In genomic region chr6:13413768-13414167, GRCm38 (mm10) we compare ENCODE assay signal across 10 mouse cellular contexts.
DNase-seq lines count a peak whose midpoint lies in the region; ATAC-seq and TF ChIP-seq lines count a peak whose summit lies in the region.
"Had no signal": no experiment of that assay in that cellular context is flagged by ENCODE, and none has a peak within 500 bp of the region (broad histone marks: within the 10 kb centered on the region; RNA-seq: fewer than 3 reads in every experiment).

No protein-coding gene starts in this region.

- no peak overlapping the region for H3K27ac ChIP-seq in cerebellum, adult 2 months (ENCODE audit: insufficient read depth, low read length)
- no peak overlapping the region for H3K27ac ChIP-seq in liver, adult 2 months (replicated peaks; ENCODE audit: insufficient read depth, low read depth, low read length)
- H3K27ac ChIP-seq in liver, embryonic 11.5 days (ENCODE audit: low read depth, low read length), result no peak overlapping the region
- no peak overlapping the region for H3K27ac ChIP-seq in MEL (ENCODE audit: control insufficient read depth, low read depth, low read length)
- H3K27ac ChIP-seq in kidney, postnatal 0 days, result no peak overlapping the region
- H3K27ac ChIP-seq: liver, embryonic 15.5 days had no signal

- peak; percentile 15 to 25 for DNase-seq in cerebellum, adult 2 months
- DNase-seq in cerebellum, adult 11 months, result no peak
- peak; percentile 21 for DNase-seq in liver, adult 2 months (ENCODE audit: extremely low read depth, low read depth, low spot score)
- DNase-seq in liver, embryonic 11.5 days (ENCODE audit: low spot score), result no peak
- DNase-seq in MEL (ENCODE audit: low read depth, low spot score), result peak; percentile 25
- DNase-seq in kidney, postnatal 0 days (ENCODE audit: low spot score), result peak; percentile 3
- DNase-seq in natural killer cell, adult 2 months (ENCODE audit: low spot score in 2 of 2), result no peak
- DNase-seq in thymus, postnatal 10 days (ENCODE audit: low spot score in 2 of 2), result no peak

- no peaks in the 10 kb centered on the region for H3K27me3 ChIP-seq in cerebellum, adult 2 months (ENCODE audit: control insufficient read depth, insufficient read depth, low read length)
- H3K27me3 ChIP-seq in liver, adult 2 months (ENCODE audit: control insufficient read depth, insufficient read depth, low read length), result no peaks in the 10 kb centered on the region
- no peaks in the 10 kb centered on the region for H3K27me3 ChIP-seq in liver, embryonic 11.5 days (replicated peaks; ENCODE audit: control insufficient read depth, insufficient read depth, low read length)
- no peaks in the 10 kb centered on the region for H3K27me3 ChIP-seq in MEL (ENCODE audit: control insufficient read depth in 1 of 2, insufficient read depth in 2 of 2, low read length in 2 of 2)
- H3K27me3 ChIP-seq in kidney, postnatal 0 days (ENCODE audit: insufficient read depth, low read length), result no peaks in the 10 kb centered on the region
- H3K27me3 ChIP-seq: liver, embryonic 15.5 days had no signal

- no peaks in the 10 kb centered on the region for H3K79me2 ChIP-seq in liver, adult 2 months (ENCODE audit: control insufficient read depth, insufficient read depth, low read length)
- no peaks in the 10 kb centered on the region for H3K79me2 ChIP-seq in MEL (ENCODE audit: control insufficient read depth, insufficient read depth, low read length, poor library complexity)

- no peak for TF ChIP-seq EP300 in MEL (IDR thresholded peaks at IDR 0.05; ENCODE audit: low read depth in 1 of 2, low read length in 2 of 2)

- no peaks in the 10 kb centered on the region for H3K36me3 ChIP-seq in liver, adult 2 months (ENCODE audit: control insufficient read depth, insufficient read depth, low read length)
- H3K36me3 ChIP-seq in liver, embryonic 11.5 days (ENCODE audit: control insufficient read depth, insufficient read depth, low read length), result no peaks in the 10 kb centered on the region
- no peaks in the 10 kb centered on the region for H3K36me3 ChIP-seq in MEL (ENCODE audit: control insufficient read depth in 1 of 2, insufficient read depth in 2 of 2, low read length in 2 of 2)
- no peaks in the 10 kb centered on the region for H3K36me3 ChIP-seq in kidney, postnatal 0 days (ENCODE audit: insufficient read depth, low read length)
- H3K36me3 ChIP-seq: G1E; liver, embryonic 15.5 days had no signal

- ATAC-seq in liver, embryonic 11.5 days (replicated peaks; ENCODE audit: low FRiP score), result no peak
- no peak for ATAC-seq in kidney, postnatal 0 days (replicated peaks; ENCODE audit: low FRiP score, low read depth)

- no peak overlapping the region for H3K4me3 ChIP-seq in cerebellum, adult 2 months (replicated peaks; ENCODE audit: insufficient read depth, low read depth, low read length)
- H3K4me3 ChIP-seq in liver, adult 2 months (ENCODE audit: insufficient read depth, low read depth, low read length), result no peak overlapping the region
- H3K4me3 ChIP-seq in liver, embryonic 11.5 days (ENCODE audit: low read depth, low read length), result no peak overlapping the region
- H3K4me3 ChIP-seq in MEL (ENCODE audit: control insufficient read depth in 1 of 2, insufficient read depth in 1 of 2, low read depth in 2 of 2, low read length in 2 of 2), result no peak overlapping the region
- no peak overlapping the region for H3K4me3 ChIP-seq in kidney, postnatal 0 days (replicated peaks; ENCODE audit: low read depth, low read length)
- H3K4me3 ChIP-seq: liver, embryonic 15.5 days had no signal

- no peaks in the 10 kb centered on the region for H3K9me3 ChIP-seq in liver, embryonic 11.5 days (ENCODE audit: control insufficient read depth, low read length)
- H3K9me3 ChIP-seq in MEL (replicated peaks; ENCODE audit: insufficient read depth, low read length), result no peaks in the 10 kb centered on the region
- H3K9me3 ChIP-seq in kidney, postnatal 0 days (replicated peaks; ENCODE audit: low read length), result no peaks in the 10 kb centered on the region
- H3K9me3 ChIP-seq: G1E; liver, embryonic 15.5 days had no signal

- H3K4me2 ChIP-seq in liver, embryonic 11.5 days, result no peak overlapping the region
- H3K4me2 ChIP-seq in kidney, postnatal 0 days (ENCODE audit: low read length), result no peak overlapping the region
- H3K4me2 ChIP-seq: liver, embryonic 15.5 days had no signal

- no peak for TF ChIP-seq POLR2A in cerebellum, adult 2 months (IDR thresholded peaks at IDR 0.05; ENCODE audit: borderline replicate concordance, insufficient read depth, low read length)
- TF ChIP-seq POLR2A in liver, adult 2 months (IDR thresholded peaks at IDR 0.05; ENCODE audit: extremely low read depth, insufficient read depth, low read length), result no peak
- TF ChIP-seq POLR2A in MEL (IDR thresholded peaks at IDR 0.05; ENCODE audit: control insufficient read depth in 1 of 2, insufficient read depth in 1 of 2, low read depth in 1 of 2, low read length in 2 of 2, poor library complexity in 1 of 2), result no peak

- peak; percentile 59 for TF ChIP-seq RAD21 in MEL (IDR thresholded peaks at IDR 0.05; ENCODE audit: low read depth, low read length)

- H3K4me1 ChIP-seq in cerebellum, adult 2 months (ENCODE audit: control insufficient read depth, insufficient read depth, low read length), result no peaks in the 10 kb centered on the region
- no peaks in the 10 kb centered on the region for H3K4me1 ChIP-seq in liver, adult 2 months (ENCODE audit: control insufficient read depth, insufficient read depth, low read length)
- H3K4me1 ChIP-seq in liver, embryonic 11.5 days (replicated peaks; ENCODE audit: control insufficient read depth, insufficient read depth, low read length), result no peaks in the 10 kb centered on the region
- H3K4me1 ChIP-seq in MEL (ENCODE audit: control insufficient read depth in 1 of 2, insufficient read depth in 2 of 2, low read length in 2 of 2), result no peaks in the 10 kb centered on the region
- no peaks in the 10 kb centered on the region for H3K4me1 ChIP-seq in kidney, postnatal 0 days (replicated peaks; ENCODE audit: insufficient read depth, low read length)
- H3K4me1 ChIP-seq: liver, embryonic 15.5 days had no signal

- H3K9ac ChIP-seq in liver, adult 2 months (ENCODE audit: low read depth, low read length), result no peak overlapping the region
- no peak overlapping the region for H3K9ac ChIP-seq in liver, embryonic 11.5 days (ENCODE audit: low read depth, low read length)
- no peak overlapping the region for H3K9ac ChIP-seq in MEL (ENCODE audit: control insufficient read depth, low read depth, low read length, poor library complexity, severe bottlenecking)
- no peak overlapping the region for H3K9ac ChIP-seq in kidney, postnatal 0 days (ENCODE audit: low read depth, low read length)
- H3K9ac ChIP-seq: liver, embryonic 15.5 days had no signal

- TF ChIP-seq CTCF in cerebellum, adult 2 months (IDR thresholded peaks at IDR 0.05; ENCODE audit: borderline replicate concordance, insufficient read depth, low read depth, low read length), result peak; percentile 60
- peak; percentile 48 for TF ChIP-seq CTCF in liver, adult 2 months (IDR thresholded peaks at IDR 0.05; ENCODE audit: low read depth, low read length)
- TF ChIP-seq CTCF in MEL (IDR thresholded peaks at IDR 0.05 in 2 of 3, conservative IDR thresholded peaks at IDR 0.05 in 1 of 3; ENCODE audit: control insufficient read depth in 1 of 3, insufficient read depth in 1 of 3, low read depth in 2 of 3, low read length in 3 of 3, poor library complexity in 1 of 3, severe bottlenecking in 1 of 3), result peak; percentile 5 to 57 (median 51); a peak in 5 of 6 replicates
- TF ChIP-seq CTCF in kidney, postnatal 0 days (IDR thresholded peaks at IDR 0.05; ENCODE audit: low read depth), result peak; percentile 64

TF ChIP-seq in MEL, 35 proteins besides CTCF, POLR2A, EP300 and RAD21:
- TF ChIP-seq ZC3H11A (IDR thresholded peaks at IDR 0.05; ENCODE audit: low read depth, low read length) (peak; percentile 32; the same call in 1 of the 2 replicates), NRF1 (IDR thresholded peaks at IDR 0.05; ENCODE audit: insufficient read depth, low read depth, low read length, poor library complexity, severe bottlenecking) (no peak), SMC3 (IDR thresholded peaks at IDR 0.05; ENCODE audit: low read depth, low read length) (peak; percentile 50)

Comparison
In these comparisons a context has a peak if more than half of its experiments do, and no peak if none do; other contexts are left out.
1. DNase-seq: peak in cerebellum, adult 2 months (2 of 2), liver, adult 2 months (single experiment), MEL (single experiment) and kidney, postnatal 0 days (single experiment); none in cerebellum, adult 11 months (single experiment), liver, embryonic 11.5 days (single experiment), natural killer cell, adult 2 months (0 of 2) and thymus, postnatal 10 days (0 of 2).
2. Peak in every context shown above with its lines, with median percentiles within 50 percentile points of each other: CTCF ChIP-seq.